Mouse (Mus musculus): Measurements from ENCODE around the gene Ube2l6.

Gene Ube2l6

GRCm38 (mm10) chr2:84840748-84841563 lies 42.3 kb downstream of the Ube2l6 start:
- TF ChIP-seq GATA4 (IDR thresholded peaks at IDR 0.05; ENCODE audit: insufficient replicate concordance, low read length) = no peak

GRCm38 (mm10) chr2:84841905-84842304 lies 43.3 kb downstream of the Ube2l6 start:
- TF ChIP-seq GATA4 (IDR thresholded peaks at IDR 0.05; ENCODE audit: insufficient replicate concordance, low read length) = no peak

GRCm38 (mm10) chr2:84843654-84844053 lies 45.0 kb downstream of the Ube2l6 start:
- TF ChIP-seq GATA4 (IDR thresholded peaks at IDR 0.05; ENCODE audit: insufficient replicate concordance, low read length) = no peak

- TF ChIP-seq GATA4 (IDR thresholded peaks at IDR 0.05; ENCODE audit: insufficient replicate concordance, low read length) = no peak
Measured at GRCm38 (mm10) chr2:84845226-84845625, 46.6 kb downstream of the Ube2l6 start.

- TF ChIP-seq GATA4 (IDR thresholded peaks at IDR 0.05; ENCODE audit: insufficient replicate concordance, low read length) = no peak
Measured at GRCm38 (mm10) chr2:84850407-84851129, 51.9 kb downstream of the Ube2l6 start.

- TF ChIP-seq GATA4 (IDR thresholded peaks at IDR 0.05; ENCODE audit: insufficient replicate concordance, low read length) = no peak
Measured at GRCm38 (mm10) chr2:84851130-84852040, 52.8 kb downstream of the Ube2l6 start.

- no peak for TF ChIP-seq GATA4 (IDR thresholded peaks at IDR 0.05; ENCODE audit: insufficient replicate concordance, low read length)
Measured at GRCm38 (mm10) chr2:84855732-84856131, 57.1 kb downstream of the Ube2l6 start.

GRCm38 (mm10) chr2:84858551-84858950 lies 59.9 kb downstream of the Ube2l6 start:
- TF ChIP-seq GATA4 (IDR thresholded peaks at IDR 0.05; ENCODE audit: insufficient replicate concordance, low read length) = no peak

Data from liver, adult (tissue).